Mouse (Mus musculus) heart, embryonic 13.5 days (tissue): Measurements from ENCODE around the gene Pitpnm3. TPM values are rescaled to one million over a fixed set of nuclear protein-coding genes. Genes with fewer than 3 reads are reported as not detected.

Experiments
- ATAC-seq: fragments of 200-750 bp; cut with Nextera tagmentation; 2 replicates; pipeline ENCODE4 v1.8.0; 2017; ENCODE audit warnings: moderate TSS enrichment; ENCODE audit not compliant: insufficient number of reproducible peaks, low FRiP score, low TSS enrichment; ENCODE audit errors: extremely low read depth
- H3K27ac ChIP-seq: fragments of 300-500 bp; sonication (generic); replicated peaks from 2 replicates; pipeline ENCODE4 v1.5.1; 2015; ENCODE audit warnings: moderate library complexity, mild to moderate bottlenecking, inconsistent platforms
- H3K27me3 ChIP-seq: fragments of 300-500 bp; sonication (generic); replicated peaks from 2 replicates; pipeline ENCODE4 v1.6.1; 2015; ENCODE audit warnings: mild to moderate bottlenecking, inconsistent platforms
- H3K36me3 ChIP-seq: fragments of 300-500 bp; sonication (generic); 2 replicates; pipeline ENCODE4 v1.6.1; 2015; ENCODE audit warnings: mild to moderate bottlenecking, inconsistent platforms
- H3K4me1 ChIP-seq: fragments of 300-500 bp; sonication (generic); 2 replicates; pipeline ENCODE4 v1.6.1; 2015; ENCODE audit warnings: inconsistent platforms
- H3K4me2 ChIP-seq: fragments of 300-500 bp; sonication (generic); 2 replicates; pipeline ENCODE4 v1.6.1; 2015; ENCODE audit warnings: inconsistent platforms, mild to moderate bottlenecking, moderate library complexity
- H3K4me3 ChIP-seq: fragments of 300-500 bp; sonication (generic); 2 replicates; pipeline ENCODE4 v1.5.1; 2015; ENCODE audit warnings: moderate library complexity, mild to moderate bottlenecking, inconsistent platforms
- H3K9ac ChIP-seq: fragments of 300-500 bp; sonication (generic); 2 replicates; pipeline ENCODE4 v1.6.1; 2015; ENCODE audit warnings: inconsistent platforms, mild to moderate bottlenecking, moderate library complexity
- H3K9me3 ChIP-seq: fragments of 300-500 bp; sonication (generic); 2 replicates; pipeline ENCODE4 v1.6.1; 2016; ENCODE audit warnings: inconsistent platforms
- WGBS: fragments of 180-500 bp; shearing (Covaris S2); methylation state at CpG from one replicate; pipeline ENCODE4 v1.1.7; 2015; ENCODE audit warnings: mixed read lengths; 5-methylcytosine and 5-hydroxymethylcytosine counted together
- polyA plus RNA-seq: library from polyadenylated mRNA; unstranded; fragments of >200 nt; fragmentation: Nextera tagmentation; extraction: Ambion mirVana; gene quantifications from 2 replicates; pipeline ENCODE4 v1.2.1, GENCODE M21; 2015

The Pitpnm3 gene
- polyA plus RNA-seq, 1 experiment from 2014 or later = 0.12 TPM

GRCm38 (mm10) chr11:72123531-72123930 is 12.0 kb downstream of the Pitpnm3 start:
- no peak overlapping the region for H3K27ac ChIP-seq
- WGBS = 74% methylated on average over 4 of the region's 4 CpGs
- no peak for ATAC-seq
- H3K4me1 ChIP-seq = no peaks in the 10 kb centered on the region
- no peak overlapping the region for H3K9ac ChIP-seq
- no peaks in the 10 kb centered on the region for H3K9me3 ChIP-seq
- no peak overlapping the region for H3K4me3 ChIP-seq
- no peaks in the 10 kb centered on the region for H3K36me3 ChIP-seq
- H3K27me3 ChIP-seq = no peaks in the 10 kb centered on the region
- H3K4me2 ChIP-seq = no peak overlapping the region

- no peak for ATAC-seq
- H3K9me3 ChIP-seq = no peaks in the 10 kb centered on the region
- no peaks in the 10 kb centered on the region for H3K4me1 ChIP-seq
- H3K9ac ChIP-seq = no peak overlapping the region
- no peak overlapping the region for H3K4me3 ChIP-seq
- H3K36me3 ChIP-seq = no peaks in the 10 kb centered on the region
- 76% methylated on average over 6 of the region's 6 CpGs for WGBS
- H3K27me3 ChIP-seq = no peaks in the 10 kb centered on the region; the same call in 1 of the 2 replicates
- no peak overlapping the region for H3K27ac ChIP-seq
- no peak overlapping the region for H3K4me2 ChIP-seq
These were observed 15.2 kb downstream of the Pitpnm3 start for GRCm38 (mm10) chr11:72120354-72120753.

GRCm38 (mm10) chr11:72118630-72119029 is 16.9 kb downstream of the Pitpnm3 start:
- H3K9ac ChIP-seq = no peak overlapping the region
- H3K4me1 ChIP-seq = no peaks in the 10 kb centered on the region
- no peak overlapping the region for H3K4me2 ChIP-seq
- no peaks in the 10 kb centered on the region for H3K9me3 ChIP-seq
- H3K4me3 ChIP-seq = no peak overlapping the region
- no peaks in the 10 kb centered on the region for H3K36me3 ChIP-seq
- H3K27me3 ChIP-seq = no peaks in the 10 kb centered on the region; the same call in 1 of the 2 replicates
- no peak overlapping the region for H3K27ac ChIP-seq
- 75% methylated on average over 3 of the region's 3 CpGs for WGBS
- ATAC-seq = no peak

- no peak for ATAC-seq
- no peak overlapping the region for H3K9ac ChIP-seq
- WGBS = 53% methylated on average over 4 of the region's 4 CpGs
- H3K4me3 ChIP-seq = no peak overlapping the region
- H3K4me1 ChIP-seq = no peaks in the 10 kb centered on the region
- H3K9me3 ChIP-seq = no peaks in the 10 kb centered on the region
- no peaks in the 10 kb centered on the region; the same call in 1 of the 2 replicates for H3K27me3 ChIP-seq
- H3K27ac ChIP-seq = no peak overlapping the region
- H3K4me2 ChIP-seq = no peak overlapping the region
- no peaks in the 10 kb centered on the region for H3K36me3 ChIP-seq
These were observed 22.3 kb downstream of the Pitpnm3 start for GRCm38 (mm10) chr11:72113296-72113695.

- Histone ChIP-seq H3K4me2 (no peak overlapping the region), H3K36me3 (no peaks in the 10 kb centered on the region), H3K4me1 (no peaks in the 10 kb centered on the region), H3K9ac (no peak overlapping the region), H3K27me3 (no peaks in the 10 kb centered on the region), H3K27ac (no peak overlapping the region), H3K4me3 (no peak overlapping the region), H3K9me3 (no peaks in the 10 kb centered on the region)
- ATAC-seq = no peak
- 44% methylated on average over 3 of the region's 3 CpGs for WGBS
These were observed 24.9 kb downstream of the Pitpnm3 start for GRCm38 (mm10) chr11:72110726-72111125.

- WGBS = 59% methylated on average over 8 of the region's 8 CpGs
- ATAC-seq = no peak
- no peaks in the 10 kb centered on the region for H3K36me3 ChIP-seq
These were observed 31.4 kb downstream of the Pitpnm3 start for GRCm38 (mm10) chr11:72104223-72104622.

GRCm38 (mm10) chr11:72103530-72103929 is 32.0 kb downstream of the Pitpnm3 start:
- H3K9ac ChIP-seq = no peak overlapping the region
- no peaks in the 10 kb centered on the region for H3K4me1 ChIP-seq
- H3K4me3 ChIP-seq = no peak overlapping the region
- H3K27me3 ChIP-seq = peaks cover 6% of the 10 kb centered on the region; the same call in 1 of the 2 replicates
- H3K36me3 ChIP-seq = no peaks in the 10 kb centered on the region
- H3K27ac ChIP-seq = no peak overlapping the region
- H3K9me3 ChIP-seq = no peaks in the 10 kb centered on the region
- 32% methylated on average over 7 of the region's 7 CpGs for WGBS
- ATAC-seq = no peak
- no peak overlapping the region for H3K4me2 ChIP-seq

More at GRCm38 (mm10) chr11:72104223-72104622, 31.4 kb downstream of the Pitpnm3 start:
- no peaks in the 10 kb centered on the region for H3K4me1 ChIP-seq
- H3K9ac ChIP-seq = no peak overlapping the region
- H3K27me3 ChIP-seq = no peaks in the 10 kb centered on the region
- no peaks in the 10 kb centered on the region for H3K9me3 ChIP-seq
- no peak overlapping the region for H3K27ac ChIP-seq
- H3K4me3 ChIP-seq = no peak overlapping the region
- H3K4me2 ChIP-seq = no peak overlapping the region

- no peak overlapping the region for H3K27ac ChIP-seq
- H3K4me3 ChIP-seq = no peak overlapping the region
- ATAC-seq = no peak
- no peaks in the 10 kb centered on the region for H3K9me3 ChIP-seq
- no peak overlapping the region for H3K4me2 ChIP-seq
- no peaks in the 10 kb centered on the region for H3K4me1 ChIP-seq
- no peaks in the 10 kb centered on the region for H3K36me3 ChIP-seq
- no peak overlapping the region for H3K9ac ChIP-seq
- 81% methylated on average over 4 of the region's 4 CpGs for WGBS
- H3K27me3 ChIP-seq = peaks cover 9% of the 10 kb centered on the region; the same call in 1 of the 2 replicates
These were observed 34.6 kb downstream of the Pitpnm3 start for GRCm38 (mm10) chr11:72100996-72101395.

GRCm38 (mm10) chr11:72099181-72099580 is 36.4 kb downstream of the Pitpnm3 start:
- Histone ChIP-seq H3K9me3 (no peaks in the 10 kb centered on the region), H3K27me3 (peaks cover 9% of the 10 kb centered on the region; the same call in 1 of the 2 replicates), H3K4me1 (peaks cover 15% of the 10 kb centered on the region), H3K4me2 (no peak overlapping the region), H3K27ac (no peak overlapping the region), H3K9ac (no peak overlapping the region), H3K4me3 (no peak overlapping the region), H3K36me3 (no peaks in the 10 kb centered on the region)
- ATAC-seq = no peak
- 71% methylated on average over 4 of the region's 4 CpGs for WGBS

GRCm38 (mm10) chr11:72098027-72098426 is 37.6 kb downstream of the Pitpnm3 start:
- peaks cover 25% of the 10 kb centered on the region for H3K4me1 ChIP-seq
- 54% methylated on average over 3 of the region's 3 CpGs for WGBS

GRCm38 (mm10) chr11:72095994-72096393 is 39.6 kb downstream of the Pitpnm3 start:
- no peaks in the 10 kb centered on the region for H3K36me3 ChIP-seq
- H3K27ac ChIP-seq = no peak overlapping the region
- no peak overlapping the region for H3K4me2 ChIP-seq
- no peaks in the 10 kb centered on the region for H3K9me3 ChIP-seq
- peaks cover 9% of the 10 kb centered on the region; the same call in 1 of the 2 replicates for H3K27me3 ChIP-seq
- no peak overlapping the region for H3K4me3 ChIP-seq
- no peak for ATAC-seq
- H3K9ac ChIP-seq = no peak overlapping the region
- H3K4me1 ChIP-seq = peaks cover 33% of the 10 kb centered on the region
- WGBS = 33% methylated on average over 3 of the region's 3 CpGs

More at GRCm38 (mm10) chr11:72098027-72098426, 37.6 kb downstream of the Pitpnm3 start:
- Histone ChIP-seq H3K4me3 (no peak overlapping the region), H3K9ac (no peak overlapping the region), H3K4me2 (no peak overlapping the region), H3K9me3 (no peaks in the 10 kb centered on the region), H3K27ac (no peak overlapping the region), H3K36me3 (no peaks in the 10 kb centered on the region), H3K27me3 (peaks cover 9% of the 10 kb centered on the region; the same call in 1 of the 2 replicates)
- ATAC-seq = no peak

GRCm38 (mm10) chr11:72094442-72094841 is 41.1 kb downstream of the Pitpnm3 start:
- 64% methylated on average over 7 of the region's 7 CpGs for WGBS
- Histone ChIP-seq H3K27me3 (peaks cover 9% of the 10 kb centered on the region; the same call in 1 of the 2 replicates), H3K4me1 (peaks cover 33% of the 10 kb centered on the region), H3K9ac (no peak overlapping the region), H3K4me2 (no peak overlapping the region), H3K27ac (no peak overlapping the region), H3K9me3 (no peaks in the 10 kb centered on the region), H3K4me3 (no peak overlapping the region), H3K36me3 (no peaks in the 10 kb centered on the region)
- ATAC-seq = no peak
